Mouse (Mus musculus): ENCODE data around the gene Hdac10. TPM values are rescaled to one million over a fixed set of nuclear protein-coding genes. Genes with fewer than 3 reads are reported as not detected.

Gene Hdac10
- polyA plus RNA-seq, 1 experiment from 2014 or later = 22.1 TPM

- H3K9ac ChIP-seq (replicated peaks; ENCODE audit: low read depth, low read length) = no peak overlapping the region
- no peak overlapping the region for H3K27ac ChIP-seq (ENCODE audit: low read depth, low read length)
- H3K9me3 ChIP-seq (ENCODE audit: control insufficient read depth, low read length) = no peaks in the 10 kb centered on the region
- no peak overlapping the region for H3K4me2 ChIP-seq (ENCODE audit: low read depth, low read length)
- no peak overlapping the region for H3K4me3 ChIP-seq (ENCODE audit: low read depth, low read length)
- ATAC-seq (ENCODE audit: low read depth) = no peak
- H3K36me3 ChIP-seq (ENCODE audit: control insufficient read depth, insufficient read depth, low read length) = no peaks in the 10 kb centered on the region
- 78% methylated on average over 11 of the region's 11 CpGs for WGBS
- H3K4me1 ChIP-seq (ENCODE audit: control insufficient read depth, insufficient read depth, low read length) = peaks cover 13% of the 10 kb centered on the region
- H3K27me3 ChIP-seq (ENCODE audit: control insufficient read depth, insufficient read depth, low read length) = peaks cover 8% of the 10 kb centered on the region; the same call in 1 of the 2 replicates
Observed at GRCm38 (mm10) chr15:89137378-89138045, 9.0 kb upstream of the Hdac10 start.

GRCm38 (mm10) chr15:89136461-89137155 is 8.1 kb upstream of the Hdac10 start:
- no peak overlapping the region for H3K4me2 ChIP-seq (ENCODE audit: low read depth, low read length)
- 96% methylated on average over 5 of the region's 5 CpGs for WGBS
- H3K9ac ChIP-seq (replicated peaks; ENCODE audit: low read depth, low read length) = no peak overlapping the region
- no peaks in the 10 kb centered on the region for H3K36me3 ChIP-seq (ENCODE audit: control insufficient read depth, insufficient read depth, low read length)
- peaks cover 8% of the 10 kb centered on the region; the same call in 1 of the 2 replicates for H3K27me3 ChIP-seq (ENCODE audit: control insufficient read depth, insufficient read depth, low read length)
- no peak overlapping the region for H3K27ac ChIP-seq (ENCODE audit: low read depth, low read length)
- H3K9me3 ChIP-seq (ENCODE audit: control insufficient read depth, low read length) = no peaks in the 10 kb centered on the region
- peaks cover 13% of the 10 kb centered on the region for H3K4me1 ChIP-seq (ENCODE audit: control insufficient read depth, insufficient read depth, low read length)
- ATAC-seq (ENCODE audit: low read depth) = no peak
- no peak overlapping the region for H3K4me3 ChIP-seq (ENCODE audit: low read depth, low read length)

DNA sequence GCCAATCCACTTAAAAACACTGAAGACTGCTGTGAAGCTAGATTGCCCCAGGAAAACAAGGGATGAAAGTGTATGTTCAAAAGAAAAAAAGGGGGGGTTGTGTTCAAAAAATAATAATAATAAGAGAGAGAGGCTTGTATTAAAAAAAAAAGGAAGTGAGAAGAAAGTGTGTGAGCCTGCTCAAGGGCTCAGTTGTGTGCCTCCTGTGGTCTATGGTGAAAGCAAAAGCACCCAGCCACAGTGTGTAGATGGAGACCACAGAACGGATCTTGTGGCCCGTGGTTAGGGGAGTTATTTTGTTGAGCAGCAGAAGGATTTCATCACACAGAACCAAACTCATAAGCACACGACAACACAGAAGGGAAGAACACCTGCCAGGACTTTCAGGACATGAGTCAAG is 2.8 kb upstream of the Hdac10 start:
- no peak overlapping the region for H3K9ac ChIP-seq (replicated peaks; ENCODE audit: low read depth, low read length)
- H3K27me3 ChIP-seq (ENCODE audit: control insufficient read depth, insufficient read depth, low read length) = no peaks in the 10 kb centered on the region
- H3K9me3 ChIP-seq (ENCODE audit: control insufficient read depth, low read length) = no peaks in the 10 kb centered on the region
- H3K27ac ChIP-seq (ENCODE audit: low read depth, low read length) = no peak overlapping the region
- no peak overlapping the region for H3K4me2 ChIP-seq (ENCODE audit: low read depth, low read length)
- ATAC-seq (ENCODE audit: low read depth) = no peak
- WGBS = 91% methylated on average over 3 of the region's 3 CpGs
- no peak overlapping the region for H3K4me3 ChIP-seq (ENCODE audit: low read depth, low read length)
- no peaks in the 10 kb centered on the region for H3K36me3 ChIP-seq (ENCODE audit: control insufficient read depth, insufficient read depth, low read length)
- H3K4me1 ChIP-seq (ENCODE audit: control insufficient read depth, insufficient read depth, low read length) = peaks cover 14% of the 10 kb centered on the region

GRCm38 (mm10) chr15:89130245-89130644 is 1.7 kb upstream of the Hdac10 start:
- Histone ChIP-seq H3K27me3 (ENCODE audit: control insufficient read depth, insufficient read depth, low read length) (no peaks in the 10 kb centered on the region), H3K36me3 (ENCODE audit: control insufficient read depth, insufficient read depth, low read length) (no peaks in the 10 kb centered on the region; the same call in 1 of the 2 replicates), H3K4me2 (ENCODE audit: low read depth, low read length) (no peak overlapping the region), H3K27ac (ENCODE audit: low read depth, low read length) (no peak overlapping the region), H3K9me3 (ENCODE audit: control insufficient read depth, low read length) (no peaks in the 10 kb centered on the region), H3K9ac (replicated peaks; ENCODE audit: low read depth, low read length) (no peak overlapping the region), H3K4me1 (ENCODE audit: control insufficient read depth, insufficient read depth, low read length) (peaks cover 14% of the 10 kb centered on the region), H3K4me3 (ENCODE audit: low read depth, low read length) (no peak overlapping the region)
- no peak for ATAC-seq (ENCODE audit: low read depth)

GRCm38 (mm10) chr15:89127364-89127940 is 1.0 kb downstream of the Hdac10 start:
- H3K4me2 ChIP-seq (ENCODE audit: low read depth, low read length) = peak overlapping the region; percentile 73
- H3K4me3 ChIP-seq (ENCODE audit: low read depth, low read length) = peak overlapping the region; percentile 56
- H3K27ac ChIP-seq (ENCODE audit: low read depth, low read length) = no peak overlapping the region
- H3K27me3 ChIP-seq (ENCODE audit: control insufficient read depth, insufficient read depth, low read length) = no peaks in the 10 kb centered on the region
- ATAC-seq (ENCODE audit: low read depth) = no peak
- no peaks in the 10 kb centered on the region; the same call in 1 of the 2 replicates for H3K36me3 ChIP-seq (ENCODE audit: control insufficient read depth, insufficient read depth, low read length)
- 75% methylated on average over 8 of the region's 8 CpGs for WGBS
- no peaks in the 10 kb centered on the region for H3K9me3 ChIP-seq (ENCODE audit: control insufficient read depth, low read length)
- H3K9ac ChIP-seq (replicated peaks; ENCODE audit: low read depth, low read length) = peak overlapping the region; percentile 63; the same call in 1 of the 2 replicates
- H3K4me1 ChIP-seq (ENCODE audit: control insufficient read depth, insufficient read depth, low read length) = peaks cover 24% of the 10 kb centered on the region

DNA sequence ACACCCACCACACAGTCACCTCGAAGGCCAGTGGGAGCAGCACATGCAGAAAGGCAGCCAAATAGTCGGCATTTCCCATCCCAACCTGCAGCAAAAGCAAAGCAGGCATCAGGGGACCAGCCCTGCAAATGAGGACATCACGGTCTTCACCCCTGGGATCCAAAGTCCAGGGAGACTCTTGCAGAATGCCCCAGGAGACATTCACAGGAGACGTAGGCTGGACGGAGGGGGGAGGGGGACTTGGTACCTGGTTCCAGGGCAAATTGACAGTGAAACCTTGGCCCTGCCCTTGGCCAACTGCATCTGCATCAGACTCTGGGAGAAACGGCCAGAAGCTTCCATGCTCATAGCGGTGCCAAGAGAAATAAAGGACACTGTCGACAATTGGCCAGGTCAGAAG is 1.9 kb downstream of the Hdac10 start:
- no peak overlapping the region for H3K9ac ChIP-seq (replicated peaks; ENCODE audit: low read depth, low read length)
- WGBS = 86% methylated on average over 8 of the region's 8 CpGs
- no peak overlapping the region for H3K27ac ChIP-seq (ENCODE audit: low read depth, low read length)
- peaks cover 32% of the 10 kb centered on the region for H3K4me1 ChIP-seq (ENCODE audit: control insufficient read depth, insufficient read depth, low read length)
- no peak overlapping the region for H3K4me3 ChIP-seq (ENCODE audit: low read depth, low read length)
- H3K27me3 ChIP-seq (ENCODE audit: control insufficient read depth, insufficient read depth, low read length) = no peaks in the 10 kb centered on the region
- H3K9me3 ChIP-seq (ENCODE audit: control insufficient read depth, low read length) = no peaks in the 10 kb centered on the region
- no peak for ATAC-seq (ENCODE audit: low read depth)
- H3K4me2 ChIP-seq (ENCODE audit: low read depth, low read length) = no peak overlapping the region
- no peaks in the 10 kb centered on the region; the same call in 1 of the 2 replicates for H3K36me3 ChIP-seq (ENCODE audit: control insufficient read depth, insufficient read depth, low read length)

DNA sequence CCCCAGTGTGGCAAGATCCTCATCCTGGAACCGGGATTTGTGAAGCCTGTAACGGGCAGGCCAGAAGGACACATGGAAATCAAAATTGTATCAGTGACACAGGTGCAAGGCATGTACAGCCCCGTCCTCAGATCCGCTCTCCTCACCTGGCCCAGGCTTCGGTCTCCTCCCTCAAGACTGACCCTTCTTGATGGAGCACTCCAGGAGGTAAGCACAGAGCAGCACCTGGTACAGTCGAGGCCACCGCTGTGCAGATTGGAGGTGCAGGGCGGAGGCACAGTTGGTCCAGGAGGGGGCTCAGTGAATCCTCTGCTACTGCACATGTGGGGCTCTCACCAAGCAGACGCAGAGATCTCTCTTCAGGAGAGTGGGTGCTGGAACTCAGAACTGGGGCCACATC is 3.1 kb downstream of the Hdac10 start:
- 97% methylated on average over 9 of the region's 9 CpGs for WGBS
- H3K9ac ChIP-seq (replicated peaks; ENCODE audit: low read depth, low read length) = no peak overlapping the region
- no peaks in the 10 kb centered on the region for H3K9me3 ChIP-seq (ENCODE audit: control insufficient read depth, low read length)
- H3K27me3 ChIP-seq (ENCODE audit: control insufficient read depth, insufficient read depth, low read length) = no peaks in the 10 kb centered on the region
- no peak overlapping the region for H3K27ac ChIP-seq (ENCODE audit: low read depth, low read length)
- H3K36me3 ChIP-seq (ENCODE audit: control insufficient read depth, insufficient read depth, low read length) = no peaks in the 10 kb centered on the region; the same call in 1 of the 2 replicates
- no peak for ATAC-seq (ENCODE audit: low read depth)
- no peak overlapping the region for H3K4me3 ChIP-seq (ENCODE audit: low read depth, low read length)
- peaks cover 45% of the 10 kb centered on the region for H3K4me1 ChIP-seq (ENCODE audit: control insufficient read depth, insufficient read depth, low read length)
- H3K4me2 ChIP-seq (ENCODE audit: low read depth, low read length) = no peak overlapping the region

DNA sequence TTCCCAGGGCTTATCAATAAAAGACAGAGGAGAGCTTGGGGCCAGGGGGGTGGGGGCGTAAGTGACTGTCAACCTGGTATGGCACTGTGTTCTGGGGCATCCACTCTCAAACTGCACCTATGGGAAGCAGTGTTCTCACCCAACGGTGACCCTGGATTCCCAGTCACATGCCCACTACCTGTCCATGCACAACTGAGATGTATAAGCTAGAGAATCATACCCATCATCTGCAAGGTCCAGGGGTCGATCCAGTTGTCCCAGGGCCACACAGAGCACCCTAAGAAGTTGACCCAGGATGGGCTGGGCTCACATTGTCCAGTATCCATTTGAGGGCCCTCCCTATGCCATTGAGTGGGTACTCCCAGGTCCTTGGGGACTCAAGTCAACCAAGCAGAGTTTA is 4.2 kb downstream of the Hdac10 start:
- no peaks in the 10 kb centered on the region for H3K27me3 ChIP-seq (ENCODE audit: control insufficient read depth, insufficient read depth, low read length)
- H3K27ac ChIP-seq (ENCODE audit: low read depth, low read length) = no peak overlapping the region
- WGBS = 93% methylated on average over 3 of the region's 3 CpGs

DNA sequence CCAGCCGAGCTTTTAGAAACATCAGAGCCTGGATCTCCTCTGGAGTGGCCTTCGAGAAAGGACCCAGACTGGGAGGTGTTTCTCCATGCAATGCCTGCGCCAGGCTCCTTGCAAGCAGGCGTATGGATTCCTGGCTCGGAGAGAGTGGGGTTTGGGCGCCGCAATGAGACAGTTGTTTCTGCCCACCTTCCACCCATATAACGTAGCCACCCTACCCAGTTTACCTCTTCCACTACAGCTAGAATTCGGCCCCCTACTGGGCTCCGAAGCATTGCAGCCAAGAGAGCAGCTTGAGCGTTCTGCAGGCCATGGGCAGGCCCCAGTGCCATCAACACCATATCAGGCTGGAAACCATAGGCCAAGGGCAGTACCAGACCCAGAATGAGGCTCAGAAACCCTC is 4.9 kb downstream of the Hdac10 start:
- ATAC-seq (ENCODE audit: low read depth) = peak; percentile 6; the same call in 1 of the 2 replicates
- Histone ChIP-seq H3K27ac (ENCODE audit: low read depth, low read length) (peak overlapping the region; percentile 73), H3K27me3 (ENCODE audit: control insufficient read depth, insufficient read depth, low read length) (no peaks in the 10 kb centered on the region), H3K9ac (replicated peaks; ENCODE audit: low read depth, low read length) (peak overlapping the region; percentile 72), H3K4me2 (ENCODE audit: low read depth, low read length) (peak overlapping the region; percentile 84), H3K4me1 (ENCODE audit: control insufficient read depth, insufficient read depth, low read length) (peaks cover 51% of the 10 kb centered on the region), H3K4me3 (ENCODE audit: low read depth, low read length) (peak overlapping the region; percentile 87), H3K9me3 (ENCODE audit: control insufficient read depth, low read length) (no peaks in the 10 kb centered on the region), H3K36me3 (ENCODE audit: control insufficient read depth, insufficient read depth, low read length) (no peaks in the 10 kb centered on the region; the same call in 1 of the 2 replicates)
- 30% methylated on average over 11 of the region's 11 CpGs for WGBS

More for the DNA sequence above, 4.2 kb downstream of the Hdac10 start:
- Histone ChIP-seq H3K36me3 (ENCODE audit: control insufficient read depth, insufficient read depth, low read length) (no peaks in the 10 kb centered on the region; the same call in 1 of the 2 replicates), H3K4me2 (ENCODE audit: low read depth, low read length) (no peak overlapping the region), H3K4me1 (ENCODE audit: control insufficient read depth, insufficient read depth, low read length) (peaks cover 55% of the 10 kb centered on the region), H3K4me3 (ENCODE audit: low read depth, low read length) (no peak overlapping the region), H3K9me3 (ENCODE audit: control insufficient read depth, low read length) (no peaks in the 10 kb centered on the region), H3K9ac (replicated peaks; ENCODE audit: low read depth, low read length) (no peak overlapping the region)
- no peak for ATAC-seq (ENCODE audit: low read depth)
